Mouse (Mus musculus) MEL (cell line): ENCODE measurements around the gene Pdk2.

ENCODE experiments used
- CTCF ChIP-seq, 3 experiments: IDR thresholded peaks in 2 of 3; conservative IDR thresholded peaks in 1 of 3; 2 replicates each; pipeline ENCODE4 v1.5.1; 2011 to 2012; ENCODE audit warnings: low read length in 3 of 3, low read depth in 2 of 3, mild to moderate bottlenecking in 2 of 3, improper control_type of control experiment in 1 of 3, inconsistent platforms in 1 of 3, mixed read lengths in 1 of 3, moderate library complexity in 1 of 3; ENCODE audit not compliant: control insufficient read depth in 1 of 3, insufficient read depth in 1 of 3, poor library complexity in 1 of 3, severe bottlenecking in 1 of 3
- E2F4 ChIP-seq: IDR thresholded peaks from 2 replicates; pipeline ENCODE4 v1.6.1; 2011; ENCODE audit warnings: low read depth, low read length, improper control_type of control experiment, borderline replicate concordance
- ETS1 ChIP-seq: IDR thresholded peaks from 2 replicates; pipeline ENCODE4 v1.6.1; 2012; ENCODE audit warnings: low read depth, mild to moderate bottlenecking, inconsistent platforms, low read length, improper control_type of control experiment, moderate library complexity
- MYB ChIP-seq: IDR thresholded peaks from 2 replicates; pipeline ENCODE4 v1.6.1; 2011; ENCODE audit warnings: mild to moderate bottlenecking, low read depth, low read length, improper control_type of control experiment
- NRF1 ChIP-seq: IDR thresholded peaks from 2 replicates; pipeline ENCODE4 v1.6.1; 2014; ENCODE audit warnings: low read depth, mild to moderate bottlenecking, inconsistent platforms, low read length, improper control_type of control experiment, moderate library complexity; ENCODE audit not compliant: poor library complexity, insufficient read depth, severe bottlenecking
- POLR2A ChIP-seq, 2 experiments: IDR thresholded peaks; 2 replicates each; pipeline ENCODE4 v1.6.1; 2011 to 2012; ENCODE audit warnings: low read length in 2 of 2, mild to moderate bottlenecking in 2 of 2, control low read depth in 1 of 2, improper control_type of control experiment in 1 of 2, low read depth in 1 of 2, moderate library complexity in 1 of 2; ENCODE audit not compliant: control insufficient read depth in 1 of 2, insufficient read depth in 1 of 2, poor library complexity in 1 of 2
- RAD21 ChIP-seq: IDR thresholded peaks from 2 replicates; pipeline ENCODE4 v1.6.1; 2011; ENCODE audit warnings: mild to moderate bottlenecking, low read depth, low read length, improper control_type of control experiment
- TAL1 ChIP-seq: IDR thresholded peaks from 2 replicates; pipeline ENCODE4 v1.6.1; 2012; ENCODE audit warnings: mild to moderate bottlenecking, inconsistent platforms, low read length, moderate library complexity, mixed read lengths
- UBTF ChIP-seq: IDR thresholded peaks from 2 replicates; pipeline ENCODE4 v1.6.1; 2012; ENCODE audit warnings: low read depth, mild to moderate bottlenecking, inconsistent platforms, low read length, improper control_type of control experiment, moderate library complexity, borderline replicate concordance; ENCODE audit not compliant: insufficient read depth
- USF2 ChIP-seq, 2 experiments: IDR thresholded peaks; 2 replicates each; pipeline ENCODE4 v1.6.1; 2011 to 2012; ENCODE audit warnings: improper control_type of control experiment in 2 of 2, low read length in 2 of 2, borderline replicate concordance in 1 of 2, inconsistent platforms in 1 of 2, low read depth in 1 of 2, mild to moderate bottlenecking in 1 of 2; ENCODE audit not compliant: insufficient read depth in 1 of 2
- ZC3H11A ChIP-seq: IDR thresholded peaks from 2 replicates; pipeline ENCODE4 v1.6.1; 2012; ENCODE audit warnings: low read depth, mild to moderate bottlenecking, inconsistent platforms, low read length, improper control_type of control experiment
- ZMIZ1 ChIP-seq: IDR thresholded peaks from 2 replicates; pipeline ENCODE4 v1.6.1; 2012; ENCODE audit warnings: low read depth, mild to moderate bottlenecking, inconsistent platforms, low read length, improper control_type of control experiment, moderate library complexity

DNA sequence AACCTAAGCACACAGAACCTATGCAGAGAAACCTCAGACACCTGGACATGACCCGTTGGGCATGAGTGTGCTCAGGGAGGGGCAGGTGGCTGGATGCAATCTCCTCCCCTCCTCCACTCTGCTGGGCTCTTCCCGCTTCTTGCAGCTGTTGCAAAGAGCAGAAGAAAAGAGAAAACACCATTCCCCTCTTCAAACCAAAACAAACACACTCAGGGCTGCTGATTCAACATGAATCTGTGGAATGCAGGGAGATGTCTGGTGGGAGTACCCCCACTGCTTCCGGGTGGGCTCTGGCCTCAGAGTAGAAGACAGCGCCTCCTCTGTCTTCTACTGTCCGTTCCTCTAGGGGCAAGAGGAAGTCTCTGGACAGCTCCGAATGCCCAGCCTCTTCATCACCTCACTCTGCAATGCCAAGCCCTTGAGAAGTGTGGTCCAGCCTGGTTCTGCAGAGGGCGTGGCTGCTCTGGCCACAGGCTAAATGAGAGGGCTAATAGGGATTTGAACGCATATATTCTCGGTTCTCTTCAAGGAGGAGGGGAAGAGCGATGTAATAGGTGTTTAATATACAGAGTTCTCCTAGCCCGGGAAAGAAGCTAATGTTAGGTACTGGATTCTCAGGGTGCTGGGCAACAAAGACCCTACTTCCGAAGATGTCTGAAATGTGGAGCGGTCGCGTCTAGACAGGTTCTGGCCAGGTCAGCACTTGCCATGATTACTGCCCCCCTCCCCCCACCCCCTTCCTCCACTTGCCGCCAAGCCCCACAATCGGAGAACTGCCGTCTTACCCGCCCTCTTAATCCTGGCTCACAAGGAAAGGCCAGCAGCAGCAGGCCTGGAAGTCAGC is 34.3 kb upstream of the Pdk2 start:
- no peak for TF ChIP-seq ZC3H11A
- no peak for TF ChIP-seq TAL1
- TF ChIP-seq POLR2A (IDR thresholded peaks at IDR 0.05; ENCODE audit: control insufficient read depth in 1 of 2, insufficient read depth in 1 of 2, low read depth in 1 of 2, low read length in 2 of 2, poor library complexity in 1 of 2), result no peak
- TF ChIP-seq E2F4, result no peak
- TF ChIP-seq ZMIZ1, result no peak
- TF ChIP-seq RAD21, result no peak
- TF ChIP-seq UBTF, result no peak
- TF ChIP-seq CTCF (IDR thresholded peaks at IDR 0.05 in 2 of 3, conservative IDR thresholded peaks at IDR 0.05 in 1 of 3; ENCODE audit: control insufficient read depth in 1 of 3, insufficient read depth in 1 of 3, low read depth in 2 of 3, low read length in 3 of 3, poor library complexity in 1 of 3, severe bottlenecking in 1 of 3), result no peak
- TF ChIP-seq MYB, result no peak
- no peak for TF ChIP-seq USF2 (IDR thresholded peaks at IDR 0.05; ENCODE audit: borderline replicate concordance in 1 of 2, insufficient read depth in 1 of 2, low read depth in 1 of 2, low read length in 2 of 2)
- TF ChIP-seq NRF1, result no peak
- no peak for TF ChIP-seq ETS1
